In genomic region chr2:28365756-28366155, GRCm38 (mm10) we compare ENCODE assay signal across 8 mouse cellular contexts.
"Had no signal": no experiment of that assay in that cellular context is flagged by ENCODE, and none has a peak within 500 bp of the region (broad histone marks: within the 10 kb centered on the region; RNA-seq: fewer than 3 reads in every experiment).

No protein-coding gene starts in this region.

- DNase-seq: liver, postnatal 0 days; lung, adult 2 months; lung, postnatal 14 days; lung, postnatal 36 days; right cerebral cortex, postnatal 14 days; thymus, adult 2 months; thymus, postnatal 25 days; thymus, postnatal 4 days had no signal
